Mouse (Mus musculus): ENCODE data around the gene Alg5. TPM values are rescaled to one million over a fixed set of nuclear protein-coding genes. Genes with fewer than 3 reads are reported as not detected.

Alg5 gene
- total RNA-seq, 1 experiment = 38.1 TPM

- Histone ChIP-seq H3K4me1 (ENCODE audit: control insufficient read depth in 2 of 2, insufficient read depth in 2 of 2, low read length in 2 of 2, poor library complexity in 1 of 2) (peaks cover 2 to 8% of the 10 kb centered on the region in 2 experiments; a peak in 1 of 4 replicates), H3K9me3 (ENCODE audit: control insufficient read depth, insufficient read depth, low read depth, low read length) (no peaks in the 10 kb centered on the region), H3K9ac (ENCODE audit: insufficient read depth, low read depth, low read length, poor library complexity, severe bottlenecking) (no peak overlapping the region), H3K36me3 (ENCODE audit: control insufficient read depth, insufficient read depth, low read length, poor library complexity, severe bottlenecking) (peaks cover 36% of the 10 kb centered on the region), H3K27ac (ENCODE audit: insufficient read depth, low read depth, low read length, poor library complexity, severe bottlenecking) (no peak overlapping the region), H3K4me3 (ENCODE audit: insufficient read depth in 1 of 2, low read depth in 1 of 2, low read length in 2 of 2, poor library complexity in 1 of 2, severe bottlenecking in 1 of 2) (no peak overlapping the region)
- in situ Hi-C loops (cut with MboI; ENCODE audit: low sequenced_read_pairs in 2 of 2, unreplicated experiment in 2 of 2) = no loop called here
- TF ChIP-seq ZC3H11A (IDR thresholded peaks at IDR 0.05; ENCODE audit: borderline replicate concordance, low read depth, low read length) (no peak), CHD2 (IDR thresholded peaks at IDR 0.05; ENCODE audit: low read depth, low read length) (no peak), HCFC1 (IDR thresholded peaks at IDR 0.05; ENCODE audit: borderline replicate concordance, insufficient read depth, low read length) (no peak), MAFK (IDR thresholded peaks at IDR 0.05; ENCODE audit: insufficient read depth, low read depth, low read length) (no peak), ZNF384 (IDR thresholded peaks at IDR 0.05; ENCODE audit: low read depth, low read length) (no peak)
- no peak for DNase-seq (ENCODE audit: low read depth, low spot score)
Observed at GRCm38 (mm10) chr3:54725344-54725743, 10.0 kb upstream of the Alg5 start.

GRCm38 (mm10) chr3:54727588-54727987 lies 7.8 kb upstream of the Alg5 start:
- no peaks in the 10 kb centered on the region for H3K9me3 ChIP-seq (ENCODE audit: control insufficient read depth, insufficient read depth, low read depth, low read length)
- H3K27ac ChIP-seq (ENCODE audit: insufficient read depth, low read depth, low read length, poor library complexity, severe bottlenecking) = no peak overlapping the region
- no peak for DNase-seq (ENCODE audit: low read depth, low spot score)
- peaks cover 42% of the 10 kb centered on the region for H3K36me3 ChIP-seq (ENCODE audit: control insufficient read depth, insufficient read depth, low read length, poor library complexity, severe bottlenecking)
- TF ChIP-seq ZNF384 (IDR thresholded peaks at IDR 0.05; ENCODE audit: low read depth, low read length) = no peak
- no peak overlapping the region for H3K4me3 ChIP-seq (ENCODE audit: insufficient read depth in 1 of 2, low read depth in 1 of 2, low read length in 2 of 2, poor library complexity in 1 of 2, severe bottlenecking in 1 of 2)
- H3K9ac ChIP-seq (ENCODE audit: insufficient read depth, low read depth, low read length, poor library complexity, severe bottlenecking) = no peak overlapping the region
- peaks cover 2 to 8% of the 10 kb centered on the region in 2 experiments; a peak in 1 of 4 replicates for H3K4me1 ChIP-seq (ENCODE audit: control insufficient read depth in 2 of 2, insufficient read depth in 2 of 2, low read length in 2 of 2, poor library complexity in 1 of 2)
- in situ Hi-C loops (cut with MboI; ENCODE audit: low sequenced_read_pairs in 2 of 2, unreplicated experiment in 2 of 2) = no loop called here

GRCm38 (mm10) chr3:54728100-54728499 lies 7.2 kb upstream of the Alg5 start:
- peaks cover 45% of the 10 kb centered on the region for H3K36me3 ChIP-seq (ENCODE audit: control insufficient read depth, insufficient read depth, low read length, poor library complexity, severe bottlenecking)
- in situ Hi-C loops (cut with MboI; ENCODE audit: low sequenced_read_pairs in 2 of 2, unreplicated experiment in 2 of 2) = no loop called here

GRCm38 (mm10) chr3:54731626-54732150 lies 3.7 kb upstream of the Alg5 start:
- no peak for DNase-seq (ENCODE audit: low read depth, low spot score)
- in situ Hi-C loops (cut with MboI; ENCODE audit: low sequenced_read_pairs in 2 of 2, unreplicated experiment in 2 of 2) = no loop called here

More at GRCm38 (mm10) chr3:54728100-54728499, 7.2 kb upstream of the Alg5 start:
- H3K9ac ChIP-seq (ENCODE audit: insufficient read depth, low read depth, low read length, poor library complexity, severe bottlenecking) = no peak overlapping the region
- no peak overlapping the region for H3K4me3 ChIP-seq (ENCODE audit: insufficient read depth in 1 of 2, low read depth in 1 of 2, low read length in 2 of 2, poor library complexity in 1 of 2, severe bottlenecking in 1 of 2)
- no peak overlapping the region for H3K27ac ChIP-seq (ENCODE audit: insufficient read depth, low read depth, low read length, poor library complexity, severe bottlenecking)
- H3K9me3 ChIP-seq (ENCODE audit: control insufficient read depth, insufficient read depth, low read depth, low read length) = no peaks in the 10 kb centered on the region
- peaks cover under 1 to 5% of the 10 kb centered on the region in 2 experiments; a peak in 1 of 4 replicates for H3K4me1 ChIP-seq (ENCODE audit: control insufficient read depth in 2 of 2, insufficient read depth in 2 of 2, low read length in 2 of 2, poor library complexity in 1 of 2)
- DNase-seq (ENCODE audit: low read depth, low spot score) = no peak
- TF ChIP-seq HCFC1 (IDR thresholded peaks at IDR 0.05; ENCODE audit: borderline replicate concordance, insufficient read depth, low read length) (no peak), MAFK (IDR thresholded peaks at IDR 0.05; ENCODE audit: insufficient read depth, low read depth, low read length) (no peak), CHD2 (IDR thresholded peaks at IDR 0.05; ENCODE audit: low read depth, low read length) (no peak), ZC3H11A (IDR thresholded peaks at IDR 0.05; ENCODE audit: borderline replicate concordance, low read depth, low read length) (no peak), ZNF384 (IDR thresholded peaks at IDR 0.05; ENCODE audit: low read depth, low read length) (no peak)

GRCm38 (mm10) chr3:54732371-54732770 lies 3.0 kb upstream of the Alg5 start:
- no peak overlapping the region for H3K9ac ChIP-seq (ENCODE audit: insufficient read depth, low read depth, low read length, poor library complexity, severe bottlenecking)
- no peak overlapping the region for H3K27ac ChIP-seq (ENCODE audit: insufficient read depth, low read depth, low read length, poor library complexity, severe bottlenecking)
- TF ChIP-seq ZC3H11A (IDR thresholded peaks at IDR 0.05; ENCODE audit: borderline replicate concordance, low read depth, low read length) = no peak
- no peak for TF ChIP-seq CHD2 (IDR thresholded peaks at IDR 0.05; ENCODE audit: low read depth, low read length)
- TF ChIP-seq HCFC1 (IDR thresholded peaks at IDR 0.05; ENCODE audit: borderline replicate concordance, insufficient read depth, low read length) = no peak
- TF ChIP-seq MAFK (IDR thresholded peaks at IDR 0.05; ENCODE audit: insufficient read depth, low read depth, low read length) = no peak
- TF ChIP-seq ZNF384 (IDR thresholded peaks at IDR 0.05; ENCODE audit: low read depth, low read length) = no peak
- peaks cover 34% of the 10 kb centered on the region for H3K36me3 ChIP-seq (ENCODE audit: control insufficient read depth, insufficient read depth, low read length, poor library complexity, severe bottlenecking)
- peaks cover 0 to 2% of the 10 kb centered on the region in 2 experiments; a peak in 1 of 4 replicates for H3K4me1 ChIP-seq (ENCODE audit: control insufficient read depth in 2 of 2, insufficient read depth in 2 of 2, low read length in 2 of 2, poor library complexity in 1 of 2)
- in situ Hi-C loops (cut with MboI; ENCODE audit: low sequenced_read_pairs in 2 of 2, unreplicated experiment in 2 of 2) = no loop called here
- H3K4me3 ChIP-seq (ENCODE audit: insufficient read depth in 1 of 2, low read depth in 1 of 2, low read length in 2 of 2, poor library complexity in 1 of 2, severe bottlenecking in 1 of 2) = no peak overlapping the region
- no peaks in the 10 kb centered on the region for H3K9me3 ChIP-seq (ENCODE audit: control insufficient read depth, insufficient read depth, low read depth, low read length)
- no peak for DNase-seq (ENCODE audit: low read depth, low spot score)

More at GRCm38 (mm10) chr3:54731626-54732150, 3.7 kb upstream of the Alg5 start:
- no peak for TF ChIP-seq MAFK (IDR thresholded peaks at IDR 0.05; ENCODE audit: insufficient read depth, low read depth, low read length)
- Histone ChIP-seq H3K27ac (ENCODE audit: insufficient read depth, low read depth, low read length, poor library complexity, severe bottlenecking) (no peak overlapping the region), H3K4me3 (ENCODE audit: insufficient read depth in 1 of 2, low read depth in 1 of 2, low read length in 2 of 2, poor library complexity in 1 of 2, severe bottlenecking in 1 of 2) (no peak overlapping the region), H3K9me3 (ENCODE audit: control insufficient read depth, insufficient read depth, low read depth, low read length) (no peaks in the 10 kb centered on the region), H3K9ac (ENCODE audit: insufficient read depth, low read depth, low read length, poor library complexity, severe bottlenecking) (no peak overlapping the region), H3K4me1 (ENCODE audit: control insufficient read depth in 2 of 2, insufficient read depth in 2 of 2, low read length in 2 of 2, poor library complexity in 1 of 2) (peaks cover 0 to 2% of the 10 kb centered on the region in 2 experiments; a peak in 1 of 4 replicates), H3K36me3 (ENCODE audit: control insufficient read depth, insufficient read depth, low read length, poor library complexity, severe bottlenecking) (peaks cover 39% of the 10 kb centered on the region)

All from ES-E14 (cell line).